Comparison of ENCODE assay signal across 8 mouse cellular contexts in the genomic region with DNA sequence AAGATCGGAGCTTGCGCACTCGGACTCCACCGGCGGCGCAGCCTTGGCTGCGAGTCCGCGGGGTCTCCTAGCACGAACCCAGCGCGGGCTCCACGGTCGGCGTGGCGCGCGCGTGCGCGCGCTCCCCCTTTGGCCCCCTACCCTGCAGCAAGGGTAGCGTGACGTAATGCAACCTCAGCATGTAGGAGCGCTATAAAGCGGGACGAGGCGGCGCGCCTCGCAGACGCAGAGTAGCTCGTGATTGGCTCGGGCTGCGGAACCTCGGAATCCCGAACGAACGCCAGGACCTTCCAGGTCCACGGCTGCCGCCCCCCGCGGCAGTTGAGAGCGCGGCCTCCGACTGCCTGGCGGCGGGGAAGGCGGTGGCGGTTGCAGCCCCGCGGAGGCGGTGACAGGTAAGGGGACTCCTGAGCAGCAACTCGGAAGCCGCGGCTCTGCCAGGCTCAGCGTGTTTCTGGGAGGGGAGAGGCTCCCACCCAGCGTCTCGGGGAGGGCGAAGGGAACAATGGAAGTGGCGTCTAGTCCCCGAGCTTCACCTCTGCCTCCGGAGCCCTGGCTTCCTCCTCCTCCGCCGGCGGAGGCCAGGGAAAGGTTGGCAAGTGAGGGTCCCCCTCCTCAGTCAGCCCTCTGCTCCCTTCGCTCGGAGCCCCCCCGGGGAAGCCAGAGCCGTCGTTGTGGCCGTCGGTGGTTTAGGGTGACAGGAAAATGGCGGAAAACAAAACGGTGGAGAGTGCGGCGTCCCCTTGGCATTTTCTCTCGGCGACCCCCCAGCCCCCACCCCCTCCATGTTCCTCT. TPM values are rescaled to one million over a fixed set of nuclear protein-coding genes. Genes with fewer than 3 reads are reported as not detected.
DNase-seq lines count a peak whose midpoint lies in the region; ATAC-seq and TF ChIP-seq lines count a peak whose summit lies in the region.

Gene Zfp711 (plus strand): TSS at position 16 of the 795 bp plus-strand sequence.

- H3K9me3 ChIP-seq in forebrain, postnatal 0 days (ENCODE audit: low read length), result no peaks in the 10 kb centered on the region
- H3K9me3 ChIP-seq in hindbrain, embryonic 13.5 days, result no peaks in the 10 kb centered on the region

- H3K36me3 ChIP-seq in forebrain, postnatal 0 days (ENCODE audit: insufficient read depth), result no peaks in the 10 kb centered on the region
- no peaks in the 10 kb centered on the region for H3K36me3 ChIP-seq in hindbrain, embryonic 13.5 days

- TF ChIP-seq CTCF in forebrain, postnatal 0 days (IDR thresholded peaks at IDR 0.05; ENCODE audit: low read depth), result peak; percentile 17; the same call in 1 of the 2 replicates

- no peaks in the 10 kb centered on the region for H3K27me3 ChIP-seq in forebrain, postnatal 0 days (ENCODE audit: insufficient read depth, low read length)
- no peaks in the 10 kb centered on the region for H3K27me3 ChIP-seq in hindbrain, embryonic 13.5 days

- peak; percentile 98 for ATAC-seq in forebrain, postnatal 0 days
- ATAC-seq in hindbrain, embryonic 13.5 days (ENCODE audit: low FRiP score), result peak; percentile 98
- no peak for ATAC-seq in monocyte, adult 5-6 weeks (replicated peaks; ENCODE audit: insufficient number of reproducible peaks, low FRiP score, low TSS enrichment, poor library complexity, severe bottlenecking)

- DNase-seq in Muller cell, postnatal 12 days (ENCODE audit: inconsistent ontology term), result peak; percentile 54
- DNase-seq in cerebellum, adult 18-20 months, result peak; percentile 60 to 70
- DNase-seq in forebrain, postnatal 0 days, result peak; percentile 92
- peak; percentile 53 to 61 for DNase-seq in layer of hippocampus, postnatal 36 days
- peak; percentile 74 for DNase-seq in lung, postnatal 10 days
- peak; percentile 66 for DNase-seq in right cerebral cortex, adult 18-20 months

- peak within 1 kb of the TSS; percentile 41 for H3K4me2 ChIP-seq in forebrain, postnatal 0 days (ENCODE audit: low read depth)
- peak within 1 kb of the TSS; percentile 47 for H3K4me2 ChIP-seq in hindbrain, embryonic 13.5 days

- H3K27ac ChIP-seq in forebrain, postnatal 0 days (ENCODE audit: low read depth, low read length), result peak within 1 kb of the TSS; percentile 79
- peak within 1 kb of the TSS; percentile 94 for H3K27ac ChIP-seq in hindbrain, embryonic 13.5 days

- H3K4me1 ChIP-seq in forebrain, postnatal 0 days (ENCODE audit: insufficient read depth), result no peaks in the 10 kb centered on the region
- H3K4me1 ChIP-seq in hindbrain, embryonic 13.5 days (replicated peaks), result no peaks in the 10 kb centered on the region

- H3K9ac ChIP-seq in forebrain, postnatal 0 days, result peak within 1 kb of the TSS; percentile 80
- H3K9ac ChIP-seq in hindbrain, embryonic 13.5 days, result peak within 1 kb of the TSS; percentile 88

- WGBS in forebrain, postnatal 0 days, result 26% methylated on average over 69 of the region's 79 CpGs
- 24% methylated on average over 44 of the region's 79 CpGs for WGBS in hindbrain, embryonic 13.5 days

- H3K4me3 ChIP-seq in forebrain, postnatal 0 days (ENCODE audit: low read depth, low read length), result peak within 1 kb of the TSS; percentile 62
- peak within 1 kb of the TSS; percentile 68 for H3K4me3 ChIP-seq in hindbrain, embryonic 13.5 days

RNA-seq across cellular contexts. Expression of gene Zfp711, which starts in this region (rescaled TPM):
- total RNA-seq in forebrain, postnatal 0 days (2014; rRNA removed), result 34.7 and 40.9 TPM in 2 replicates
- polyA plus RNA-seq in forebrain, postnatal 0 days (2015; fragmentation: Nextera tagmentation; extraction: Ambion mirVana), result 20.9 and 23.7 TPM in 2 replicates
- polyA plus RNA-seq in hindbrain, embryonic 13.5 days (2015; fragmentation: Nextera tagmentation; extraction: Ambion mirVana), result 38.0 and 41.9 TPM in 2 replicates
- total RNA-seq in layer of hippocampus, postnatal 36 days (2021), result 10 to 100 TPM in 1 of 2 experiments, 1 to 10 TPM in 1; 8.8 to 10.0 TPM
- not detected in 3 replicates for total RNA-seq in monocyte, adult 5-6 weeks (2017)
